Mouse (Mus musculus) myocyte (in vitro differentiated cells): ENCODE measurements around the gene Fgd6. TPM values are rescaled to one million over a fixed set of nuclear protein-coding genes. Genes with fewer than 3 reads are reported as not detected.

Experiments used
- H3K27me3 ChIP-seq: one replicate; pipeline ENCODE4 v1.6.1; 2011; ENCODE audit not compliant: control insufficient read depth, insufficient read depth, insufficient read length
- H3K36me3 ChIP-seq: one replicate; pipeline ENCODE4 v1.6.1; 2011; ENCODE audit not compliant: control insufficient read depth, insufficient read depth
- H3K4me2 ChIP-seq: one replicate; pipeline ENCODE4 v1.6.1; 2011; ENCODE audit warnings: low read depth, control low read depth
- H3K4me3 ChIP-seq: one replicate; pipeline ENCODE4 v1.5.1; 2011; ENCODE audit warnings: mild to moderate bottlenecking, control low read depth, moderate library complexity
- H3K79me2 ChIP-seq: one replicate; pipeline ENCODE4 v1.6.1; 2011; ENCODE audit not compliant: control insufficient read depth, insufficient read depth
- H3ac ChIP-seq: one replicate; pipeline ENCODE4 v1.6.1; 2011; ENCODE audit not compliant: control insufficient read depth, insufficient read length
- CEBPB ChIP-seq: IDR thresholded peaks from 2 replicates; pipeline ENCODE4 v1.6.1; 2011; ENCODE audit warnings: mild to moderate bottlenecking, moderate library complexity; ENCODE audit not compliant: poor library complexity, insufficient read depth, severe bottlenecking
- E2F4 ChIP-seq: IDR thresholded peaks from one replicate; pipeline ENCODE4 v1.6.1; 2011; ENCODE audit warnings: mild to moderate bottlenecking, control low read depth, moderate library complexity; ENCODE audit not compliant: insufficient read depth
- MAX ChIP-seq: IDR thresholded peaks from one replicate; pipeline ENCODE4 v1.6.1; 2011; ENCODE audit warnings: low read depth, mild to moderate bottlenecking, control low read depth
- MYOD1 ChIP-seq, 3 experiments: IDR thresholded peaks; one replicate each; pipeline ENCODE4 v1.6.1; 2011; ENCODE audit warnings: control low read depth in 2 of 3, low read depth in 2 of 3, mild to moderate bottlenecking in 2 of 3, moderate library complexity in 1 of 3; ENCODE audit not compliant: insufficient read length in 2 of 3, control insufficient read depth in 1 of 3
- MYOG ChIP-seq, 3 experiments: IDR thresholded peaks; one replicate each; pipeline ENCODE4 v1.6.1; 2011; ENCODE audit warnings: control low read depth in 2 of 3, low read depth in 2 of 3, mild to moderate bottlenecking in 2 of 3; ENCODE audit not compliant: insufficient read length in 2 of 3, control insufficient read depth in 1 of 3, insufficient read depth in 1 of 3
- POLR2A ChIP-seq: IDR thresholded peaks from one replicate; pipeline ENCODE4 v1.6.1; 2011; ENCODE audit warnings: low read depth, mild to moderate bottlenecking, control low read depth, moderate library complexity; ENCODE audit not compliant: insufficient read length
- POLR2AphosphoS2 ChIP-seq: IDR thresholded peaks from one replicate; pipeline ENCODE4 v1.6.1; 2011; ENCODE audit warnings: low read depth, control low read depth; ENCODE audit not compliant: insufficient read length
- REST ChIP-seq: IDR thresholded peaks from one replicate; pipeline ENCODE4 v1.6.1; 2011; ENCODE audit warnings: mild to moderate bottlenecking, control low read depth, moderate library complexity; ENCODE audit not compliant: insufficient read depth, insufficient read length
- SRF ChIP-seq: IDR thresholded peaks from one replicate; pipeline ENCODE4 v1.6.1; 2011; ENCODE audit warnings: low read depth; ENCODE audit not compliant: control insufficient read depth, insufficient read length
- TCF12 ChIP-seq: IDR thresholded peaks from one replicate; pipeline ENCODE4 v1.6.1; 2011; ENCODE audit warnings: mild to moderate bottlenecking, control low read depth; ENCODE audit not compliant: poor library complexity, insufficient read depth, severe bottlenecking
- TCF3 ChIP-seq: IDR thresholded peaks from one replicate; pipeline ENCODE4 v1.6.1; 2011; ENCODE audit warnings: low read depth, control low read depth; ENCODE audit not compliant: insufficient read length
- USF1 ChIP-seq: IDR thresholded peaks from one replicate; pipeline ENCODE4 v1.6.1; 2011; ENCODE audit warnings: low read depth, mild to moderate bottlenecking, control low read depth, moderate library complexity
- polyA plus RNA-seq: library from polyadenylated mRNA; unstranded; fragments of >200 nt; fragmentation: generic; extraction: Trizol; gene quantifications from one replicate; pipeline ENCODE4 v1.2.1, GENCODE M21; 2012; ENCODE audit warnings: missing spikeins

Fgd6 gene
- polyA plus RNA-seq, 1 experiment: 1.7 TPM

DNA sequence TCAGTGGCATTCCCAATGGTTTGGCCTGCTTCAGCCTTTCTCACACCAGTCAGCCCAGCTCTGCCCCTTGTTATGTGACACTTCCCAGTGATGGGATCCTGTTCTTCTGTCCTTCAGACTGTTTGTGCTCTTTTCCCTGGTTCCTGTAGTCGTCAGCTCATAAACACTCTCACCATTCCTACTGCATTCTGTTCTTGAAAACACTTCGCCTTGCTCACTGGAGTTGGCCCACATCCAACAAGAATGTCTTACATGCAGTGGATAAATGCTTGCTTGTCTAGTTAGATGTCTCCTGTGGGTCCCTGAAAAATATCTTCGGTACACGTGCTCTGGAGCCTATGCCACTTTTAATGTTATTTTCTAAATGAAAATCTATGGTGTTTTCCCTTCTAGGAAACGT is 108.8 kb downstream of the Fgd6 start:
- no peaks in the 10 kb centered on the region for H3K27me3 ChIP-seq
- peaks cover 16% of the 10 kb centered on the region for H3K79me2 ChIP-seq
- H3K36me3 ChIP-seq: no peaks in the 10 kb centered on the region
- no peak overlapping the region for H3ac ChIP-seq
- TF ChIP-seq SRF (no peak), MYOG (IDR thresholded peaks at IDR 0.05; ENCODE audit: control insufficient read depth in 1 of 3, insufficient read depth in 1 of 3, insufficient read length in 2 of 3, low read depth in 2 of 3) (no peak), MYOD1 (IDR thresholded peaks at IDR 0.05; ENCODE audit: control insufficient read depth in 1 of 3, insufficient read length in 2 of 3, low read depth in 2 of 3) (no peak), POLR2AphosphoS2 (no peak), E2F4 (no peak), USF1 (no peak), TCF12 (no peak), POLR2A (no peak), CEBPB (no peak), TCF3 (no peak), MAX (no peak), REST (no peak)
- H3K4me2 ChIP-seq: no peak overlapping the region
- no peak overlapping the region for H3K4me3 ChIP-seq

- TF ChIP-seq MYOD1 (IDR thresholded peaks at IDR 0.05; ENCODE audit: control insufficient read depth in 1 of 3, insufficient read length in 2 of 3, low read depth in 2 of 3): no peak
- TF ChIP-seq MAX: no peak
- no peak for TF ChIP-seq TCF3
- TF ChIP-seq POLR2AphosphoS2: no peak
- TF ChIP-seq E2F4: no peak
- no peak for TF ChIP-seq USF1
- TF ChIP-seq POLR2A: no peak
- no peak for TF ChIP-seq REST
- no peak for TF ChIP-seq TCF12
- TF ChIP-seq MYOG (IDR thresholded peaks at IDR 0.05; ENCODE audit: control insufficient read depth in 1 of 3, insufficient read depth in 1 of 3, insufficient read length in 2 of 3, low read depth in 2 of 3): no peak
- no peak for TF ChIP-seq CEBPB
- TF ChIP-seq SRF: no peak
- no peaks in the 10 kb centered on the region for H3K36me3 ChIP-seq
- H3K4me3 ChIP-seq: peak overlapping the region; percentile 71
- H3K79me2 ChIP-seq: peaks cover 23% of the 10 kb centered on the region
- no peaks in the 10 kb centered on the region for H3K27me3 ChIP-seq
- peak overlapping the region; percentile 63 for H3K4me2 ChIP-seq
- peak overlapping the region; percentile 39 for H3ac ChIP-seq
Measured at GRCm38 (mm10) chr10:94147391-94147755, 111.6 kb downstream of the Fgd6 start.

DNA sequence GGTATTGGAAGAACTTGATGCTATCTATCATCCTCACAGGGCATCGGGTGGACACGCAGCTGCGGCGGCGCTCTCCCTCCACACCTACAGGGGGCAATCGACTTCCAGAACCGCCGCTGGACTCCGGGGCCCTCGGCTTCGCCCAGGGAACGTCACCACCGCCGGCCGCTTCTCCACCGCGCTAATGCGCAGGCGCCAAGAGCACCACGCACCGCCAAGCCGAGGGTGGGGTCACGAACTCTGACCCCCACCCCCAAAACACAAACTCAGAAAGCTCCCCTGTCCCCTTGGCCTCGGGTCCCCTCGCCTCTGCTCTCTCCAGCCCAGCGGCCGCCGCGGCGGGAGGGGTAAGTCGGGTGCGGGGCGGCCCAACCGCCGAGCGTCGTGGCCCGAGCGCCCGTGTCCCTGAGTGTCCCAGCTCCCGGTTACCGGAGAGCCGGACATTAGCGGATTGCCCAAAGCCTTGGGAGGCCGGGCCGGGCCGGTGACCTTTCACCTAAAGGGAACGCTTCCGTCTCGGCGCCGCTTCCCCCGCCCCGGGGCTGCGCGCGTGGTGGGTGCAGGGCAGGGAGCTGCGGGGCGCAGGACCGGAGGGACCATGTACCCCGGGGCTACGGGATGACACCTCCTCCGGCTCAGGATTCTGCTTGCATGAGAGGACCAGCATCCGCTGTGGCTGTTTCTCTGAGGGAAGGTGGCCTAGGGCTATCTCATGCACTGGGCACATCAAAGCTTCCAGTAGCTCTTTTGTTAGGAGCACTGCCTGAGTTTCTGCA is 112.1 kb downstream of the Fgd6 start, which contains the start of gene Nr2c1:
Gene Nr2c1, plus strand, starts transcription at position 268 of the 776 bp plus-strand sequence.
- H3K36me3 ChIP-seq: no peaks in the 10 kb centered on the region
- peaks cover 23% of the 10 kb centered on the region for H3K79me2 ChIP-seq
- TF ChIP-seq MYOG (IDR thresholded peaks at IDR 0.05; ENCODE audit: control insufficient read depth in 1 of 3, insufficient read depth in 1 of 3, insufficient read length in 2 of 3, low read depth in 2 of 3): peak in 1 of 3 experiments; percentile 61
- TF ChIP-seq USF1: no peak
- no peak for TF ChIP-seq TCF3
- TF ChIP-seq POLR2AphosphoS2: peak; percentile 50
- peak in 2 of 3 experiments; percentile 26 to 41 for TF ChIP-seq MYOD1 (IDR thresholded peaks at IDR 0.05; ENCODE audit: control insufficient read depth in 1 of 3, insufficient read length in 2 of 3, low read depth in 2 of 3)
- TF ChIP-seq REST: no peak
- no peak for TF ChIP-seq E2F4
- no peak for TF ChIP-seq MAX
- TF ChIP-seq TCF12: no peak
- peak; percentile 69 for TF ChIP-seq POLR2A
- no peak for TF ChIP-seq SRF
- TF ChIP-seq CEBPB: no peak
- H3K4me2 ChIP-seq: peak within 1 kb of the TSS; percentile 82
- peak within 1 kb of the TSS; percentile 39 for H3ac ChIP-seq
- H3K4me3 ChIP-seq: peak within 1 kb of the TSS; percentile 71
- H3K27me3 ChIP-seq: no peaks in the 10 kb centered on the region

DNA sequence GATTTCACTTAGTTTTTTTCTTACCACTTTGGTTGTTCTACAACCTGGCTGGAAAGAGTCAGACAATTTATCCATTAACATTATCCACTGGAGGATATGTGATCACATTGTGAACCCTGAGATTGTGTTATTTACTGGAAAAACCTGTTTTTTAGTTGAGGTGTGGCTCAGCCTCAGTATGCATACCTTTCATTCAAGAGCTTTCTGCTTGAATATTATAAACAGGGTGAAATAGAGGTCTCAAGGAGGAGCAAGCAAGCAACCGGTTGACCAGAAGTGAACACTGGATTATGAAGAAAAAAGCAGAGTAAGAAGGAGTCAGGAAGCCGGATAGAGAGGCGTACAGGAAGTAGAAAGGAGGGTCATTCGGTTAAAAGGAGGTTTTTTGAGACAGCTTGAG is 115.7 kb downstream of the Fgd6 start:
- peaks cover 38% of the 10 kb centered on the region for H3K79me2 ChIP-seq
- H3K36me3 ChIP-seq: no peaks in the 10 kb centered on the region
- H3ac ChIP-seq: no peak overlapping the region
- H3K4me2 ChIP-seq: no peak overlapping the region
- no peak for TF ChIP-seq USF1
- no peak for TF ChIP-seq SRF
- no peak for TF ChIP-seq TCF3
- TF ChIP-seq E2F4: no peak
- TF ChIP-seq TCF12: no peak
- TF ChIP-seq POLR2A: no peak
- TF ChIP-seq MYOD1 (IDR thresholded peaks at IDR 0.05; ENCODE audit: control insufficient read depth in 1 of 3, insufficient read length in 2 of 3, low read depth in 2 of 3): no peak
- TF ChIP-seq MAX: no peak
- no peak for TF ChIP-seq MYOG (IDR thresholded peaks at IDR 0.05; ENCODE audit: control insufficient read depth in 1 of 3, insufficient read depth in 1 of 3, insufficient read length in 2 of 3, low read depth in 2 of 3)
- no peak for TF ChIP-seq CEBPB
- no peak for TF ChIP-seq REST
- TF ChIP-seq POLR2AphosphoS2: no peak
- H3K27me3 ChIP-seq: no peaks in the 10 kb centered on the region
- no peak overlapping the region for H3K4me3 ChIP-seq
